In the genomic region with DNA sequence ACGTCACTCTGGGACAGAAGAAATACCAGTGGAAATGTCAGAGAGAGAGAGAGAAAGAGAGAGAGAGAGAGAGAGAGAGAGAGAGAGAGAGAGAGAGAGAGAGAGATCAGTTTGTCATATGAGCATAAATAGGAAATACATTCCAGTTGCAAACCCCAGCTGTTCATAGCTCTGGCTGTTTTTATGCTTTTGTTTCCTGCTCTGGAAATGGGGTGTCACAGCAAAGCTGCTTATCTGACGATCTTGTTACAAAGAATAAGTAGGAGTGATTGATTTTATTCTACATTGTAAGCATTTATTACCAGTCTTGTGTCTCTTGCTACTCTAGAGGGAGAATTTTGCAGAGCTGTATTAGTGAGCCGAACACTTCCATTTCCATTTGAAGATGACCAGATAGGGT, we compare ENCODE assay signal across 27 mouse cellular contexts.
DNase-seq lines count a peak whose midpoint lies in the region; ATAC-seq lines count a peak whose summit lies in the region.
"Had no signal": no experiment of that assay in that cellular context is flagged by ENCODE, and none has a peak within 500 bp of the region (broad histone marks: within the 10 kb centered on the region; RNA-seq: fewer than 3 reads in every experiment).

No protein-coding gene starts in this region.

- peak overlapping the region; percentile 35; the same call in 1 of the 2 replicates for H3K27ac ChIP-seq in limb, embryonic 13.5 days
- H3K27ac ChIP-seq in limb, embryonic 10.5 days, result no peak overlapping the region; the same call in 1 of the 2 replicates
- no peak overlapping the region for H3K27ac ChIP-seq in lung, embryonic 16.5 days (ENCODE audit: low read length)
- H3K27ac ChIP-seq in limb, embryonic 15.5 days, result 0 out of 2 replicates have a peak overlapping the region, but pooled peaks have one; percentile 5
- H3K27ac ChIP-seq: embryonic facial prominence, embryonic 10.5 days; embryonic facial prominence, embryonic 13.5 days; forebrain, embryonic 12.5 days; forebrain, embryonic 15.5 days; heart, embryonic 15.5 days; hindbrain, embryonic 14.5 days had no signal

- no peak overlapping the region for H3K4me2 ChIP-seq in limb, embryonic 13.5 days (replicated peaks)
- no peak overlapping the region for H3K4me2 ChIP-seq in lung, embryonic 16.5 days (ENCODE audit: low read depth, low read length)
- no peak overlapping the region for H3K4me2 ChIP-seq in limb, embryonic 15.5 days
- H3K4me2 ChIP-seq: embryonic facial prominence, embryonic 13.5 days; forebrain, embryonic 12.5 days; forebrain, embryonic 15.5 days; heart, embryonic 12.5 days; heart, embryonic 15.5 days; hindbrain, embryonic 14.5 days had no signal

- no peak for ATAC-seq in limb, embryonic 13.5 days (ENCODE audit: low FRiP score, low read depth)
- peak; percentile 78 for ATAC-seq in lung, embryonic 16.5 days (ENCODE audit: low read depth)
- no peak for ATAC-seq in limb, embryonic 15.5 days (ENCODE audit: insufficient number of reproducible peaks, low FRiP score, low TSS enrichment, low read depth)
- ATAC-seq: activated CD4-positive, CD25-positive, alpha-beta regulatory T cell, adult 4 months; CD4-positive, CD25-positive, alpha-beta regulatory T cell, adult 4 months; forebrain, embryonic 15.5 days had no signal

- H3K27me3 ChIP-seq in limb, embryonic 13.5 days, result no peaks in the 10 kb centered on the region
- no peaks in the 10 kb centered on the region for H3K27me3 ChIP-seq in limb, embryonic 10.5 days (ENCODE audit: low read depth, poor library complexity, severe bottlenecking)
- no peaks in the 10 kb centered on the region for H3K27me3 ChIP-seq in lung, embryonic 16.5 days (ENCODE audit: control insufficient read depth, insufficient read depth, low read depth, low read length)
- H3K27me3 ChIP-seq in limb, embryonic 15.5 days, result no peaks in the 10 kb centered on the region
- H3K27me3 ChIP-seq: embryonic facial prominence, embryonic 13.5 days; forebrain, embryonic 12.5 days; forebrain, embryonic 15.5 days; heart, embryonic 12.5 days; heart, embryonic 15.5 days had no signal

- H3K9ac ChIP-seq in limb, embryonic 13.5 days, result no peak overlapping the region
- no peak overlapping the region for H3K9ac ChIP-seq in lung, embryonic 16.5 days (ENCODE audit: low read length)
- H3K9ac ChIP-seq in limb, embryonic 15.5 days, result no peak overlapping the region
- H3K9ac ChIP-seq: embryonic facial prominence, embryonic 13.5 days; forebrain, embryonic 12.5 days; forebrain, embryonic 15.5 days; heart, embryonic 12.5 days; heart, embryonic 15.5 days; hindbrain, embryonic 14.5 days had no signal

- H3K4me3 ChIP-seq in limb, embryonic 13.5 days, result no peak overlapping the region
- no peak overlapping the region for H3K4me3 ChIP-seq in limb, embryonic 10.5 days
- H3K4me3 ChIP-seq in lung, embryonic 16.5 days (ENCODE audit: low read length), result no peak overlapping the region
- H3K4me3 ChIP-seq in limb, embryonic 15.5 days, result no peak overlapping the region
- H3K4me3 ChIP-seq: embryonic facial prominence, embryonic 10.5 days; embryonic facial prominence, embryonic 13.5 days; erythroblast, embryonic 14.5 days; forebrain, embryonic 12.5 days; forebrain, embryonic 15.5 days; heart, embryonic 12.5 days; heart, embryonic 15.5 days had no signal

- peaks cover 24% of the 10 kb centered on the region for H3K4me1 ChIP-seq in limb, embryonic 13.5 days
- H3K4me1 ChIP-seq in limb, embryonic 10.5 days, result peaks cover 37% of the 10 kb centered on the region
- peaks cover 4% of the 10 kb centered on the region; the same call in 1 of the 2 replicates for H3K4me1 ChIP-seq in lung, embryonic 16.5 days (replicated peaks; ENCODE audit: control insufficient read depth, insufficient read depth, low read length)
- peaks cover 8% of the 10 kb centered on the region; the same call in 1 of the 2 replicates for H3K4me1 ChIP-seq in limb, embryonic 15.5 days
- H3K4me1 ChIP-seq: forebrain, embryonic 12.5 days; forebrain, embryonic 15.5 days; heart, embryonic 15.5 days had no signal

- H3K36me3 ChIP-seq in limb, embryonic 13.5 days, result no peaks in the 10 kb centered on the region
- H3K36me3 ChIP-seq in limb, embryonic 10.5 days, result no peaks in the 10 kb centered on the region
- H3K36me3 ChIP-seq in lung, embryonic 16.5 days (ENCODE audit: control insufficient read depth, insufficient read depth, low read length), result no peaks in the 10 kb centered on the region
- no peaks in the 10 kb centered on the region for H3K36me3 ChIP-seq in limb, embryonic 15.5 days
- H3K36me3 ChIP-seq: embryonic facial prominence, embryonic 10.5 days; embryonic facial prominence, embryonic 13.5 days; forebrain, embryonic 12.5 days; forebrain, embryonic 15.5 days; heart, embryonic 12.5 days; heart, embryonic 15.5 days had no signal

- intact Hi-C loops in heart, postnatal 25 days (cut with DNase I), result no loop called here

- H3K9me3 ChIP-seq in limb, embryonic 13.5 days, result no peaks in the 10 kb centered on the region
- H3K9me3 ChIP-seq in limb, embryonic 10.5 days (replicated peaks), result no peaks in the 10 kb centered on the region
- no peaks in the 10 kb centered on the region for H3K9me3 ChIP-seq in lung, embryonic 16.5 days (ENCODE audit: control insufficient read depth, low read length)
- H3K9me3 ChIP-seq in limb, embryonic 15.5 days, result no peaks in the 10 kb centered on the region
- H3K9me3 ChIP-seq: embryonic facial prominence, embryonic 10.5 days; embryonic facial prominence, embryonic 13.5 days; forebrain, embryonic 12.5 days; forebrain, embryonic 15.5 days; heart, embryonic 12.5 days; heart, embryonic 15.5 days had no signal

- no peak for DNase-seq in limb, embryonic 10.5 days (ENCODE audit: low spot score)
- DNase-seq in lung, postnatal 36 days, result no peak
- DNase-seq in heart, postnatal 25 days (ENCODE audit: low spot score), result no peak
- DNase-seq: adrenal gland, adult 8-10 months; adrenal gland, postnatal 25 days; cerebellum, adult 11-12 months; cerebellum, adult 8-10 months; cerebellum, postnatal 10 days; cerebellum, postnatal 36 days; embryo, embryonic 11 days; gastrocnemius, postnatal 25 days; heart, adult 18-20 months; heart, postnatal 10 days; heart, postnatal 4 days had no signal

- 46% methylated on average over 3 of the region's 3 CpGs for WGBS in limb, embryonic 13.5 days
- WGBS in limb, embryonic 10.5 days, result 77% methylated on average over 3 of the region's 3 CpGs
- 34% methylated on average over 3 of the region's 3 CpGs for WGBS in lung, embryonic 16.5 days
- WGBS in limb, embryonic 15.5 days, result 52% methylated on average over 3 of the region's 3 CpGs

Comparison
In these comparisons a context has a peak if more than half of its experiments do, and no peak if none do; other contexts are left out.
1. H3K27ac ChIP-seq: peak in limb, embryonic 13.5 days (single experiment) and limb, embryonic 15.5 days (single experiment); none in limb, embryonic 10.5 days (single experiment) and lung, embryonic 16.5 days (single experiment).